Mouse (Mus musculus) forebrain, embryonic 16.5 days (tissue): ENCODE results near the gene Poldip3. TPM values are rescaled to one million over a fixed set of nuclear protein-coding genes. Genes with fewer than 3 reads are reported as not detected.

Experiments used
- ATAC-seq: fragments of 200-750 bp; cut with Nextera tagmentation; 2 replicates; pipeline ENCODE4 v1.8.0; 2017; ENCODE audit warnings: mild to moderate bottlenecking, moderate library complexity
- H3K27ac ChIP-seq: fragments of 300-500 bp; sonication (generic); 2 replicates; pipeline ENCODE4 v1.5.1; 2014; ENCODE audit warnings: low read length, control low read depth
- H3K27me3 ChIP-seq: fragments of 300-500 bp; sonication (generic); replicated peaks from 2 replicates; pipeline ENCODE4 v1.6.1; 2014; ENCODE audit warnings: low read length; ENCODE audit not compliant: control insufficient read depth, insufficient read depth
- H3K36me3 ChIP-seq: fragments of 300-500 bp; sonication (generic); 2 replicates; pipeline ENCODE4 v1.6.1; 2014; ENCODE audit not compliant: control insufficient read depth, insufficient read depth
- H3K4me1 ChIP-seq: fragments of 300-500 bp; sonication (generic); replicated peaks from 2 replicates; pipeline ENCODE4 v1.6.1; 2014; ENCODE audit warnings: low read length; ENCODE audit not compliant: control insufficient read depth, insufficient read depth
- H3K4me2 ChIP-seq: fragments of 300-500 bp; sonication (generic); 2 replicates; pipeline ENCODE4 v1.6.1; 2014; ENCODE audit warnings: mild to moderate bottlenecking, low read length, control low read depth
- H3K4me3 ChIP-seq: fragments of 300-500 bp; sonication (generic); replicated peaks from 2 replicates; pipeline ENCODE4 v1.5.1; 2014; ENCODE audit warnings: mild to moderate bottlenecking, low read length, control low read depth
- H3K9ac ChIP-seq: fragments of 300-500 bp; sonication (generic); replicated peaks from 2 replicates; pipeline ENCODE4 v1.6.1; 2014; ENCODE audit warnings: low read depth, low read length, control low read depth
- H3K9me3 ChIP-seq: fragments of 300-500 bp; sonication (generic); 2 replicates; pipeline ENCODE4 v1.6.1; 2016; ENCODE audit warnings: low read length; ENCODE audit not compliant: control insufficient read depth
- WGBS: fragments of 180-500 bp; shearing (Covaris S2); extraction: QIAGEN DNeasy Blood & Tissue Kit; methylation state at CpG from one replicate; pipeline ENCODE4 v1.1.7; 2014; 5-methylcytosine and 5-hydroxymethylcytosine counted together
- polyA plus RNA-seq: library from polyadenylated mRNA; unstranded; fragments of >200 nt; fragmentation: Nextera tagmentation; extraction: Ambion mirVana; gene quantifications from 2 replicates; pipeline ENCODE4 v1.2.1, GENCODE M21; 2015

Poldip3 gene
- polyA plus RNA-seq, 1 experiment from 2014 or later = 160 TPM

DNA sequence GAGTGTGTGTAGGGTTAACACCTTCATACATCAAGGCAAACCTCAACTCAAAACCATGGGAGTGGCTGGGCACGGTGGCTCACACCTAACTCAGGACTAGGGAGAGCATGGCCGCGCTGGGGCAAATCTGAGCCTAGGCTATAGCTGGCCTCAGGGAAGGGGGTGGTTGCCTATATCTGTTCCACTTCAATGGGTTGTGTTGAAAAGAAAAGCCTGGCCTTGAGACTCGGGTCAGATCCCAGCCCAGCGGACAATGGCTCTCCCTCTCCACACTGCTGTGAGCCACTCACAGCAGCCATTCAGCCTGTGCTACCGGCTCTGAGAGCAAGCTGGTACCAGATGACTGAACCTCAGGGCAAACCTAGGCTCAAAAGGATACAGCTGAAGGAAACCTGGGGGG, 34.1 kb downstream of the Poldip3 start:
- Histone ChIP-seq H3K4me2 (no peak overlapping the region), H3K36me3 (peaks cover 9% of the 10 kb centered on the region; the same call in 1 of the 2 replicates), H3K9me3 (no peaks in the 10 kb centered on the region), H3K27me3 (no peaks in the 10 kb centered on the region), H3K4me1 (peaks cover 19% of the 10 kb centered on the region), H3K27ac (no peak overlapping the region), H3K9ac (no peak overlapping the region), H3K4me3 (no peak overlapping the region)
- WGBS = 24% methylated on average over 6 of the region's 6 CpGs
- no peak for ATAC-seq

DNA sequence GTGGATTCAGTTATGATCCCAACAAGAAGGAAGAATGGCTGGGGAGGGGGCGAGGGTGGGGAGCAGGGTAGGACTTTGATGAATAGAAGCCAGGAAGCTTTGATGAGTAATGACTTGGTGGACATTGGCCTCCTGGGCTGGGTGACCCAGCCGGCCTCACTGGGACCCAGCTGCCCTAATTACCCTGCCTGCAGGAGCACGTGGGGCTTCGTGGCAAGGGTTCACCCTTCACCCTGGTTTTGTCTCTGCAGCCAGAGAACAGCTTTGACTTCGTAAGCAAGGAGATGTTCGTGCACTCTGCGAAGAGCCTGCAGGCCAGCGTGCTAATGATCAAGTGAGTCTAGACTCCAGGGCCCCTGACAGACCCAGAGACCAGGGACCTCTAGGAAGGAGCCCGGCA, 35.1 kb downstream of the Poldip3 start:
- no peaks in the 10 kb centered on the region for H3K9me3 ChIP-seq
- peaks cover 19% of the 10 kb centered on the region for H3K4me1 ChIP-seq
- no peak overlapping the region for H3K9ac ChIP-seq
- no peak overlapping the region for H3K4me2 ChIP-seq
- H3K36me3 ChIP-seq = peaks cover 5% of the 10 kb centered on the region; the same call in 1 of the 2 replicates
- no peak overlapping the region for H3K27ac ChIP-seq
- ATAC-seq = no peak
- H3K27me3 ChIP-seq = no peaks in the 10 kb centered on the region
- whole genome bisulfite sequencing = 80% methylated on average over 9 of the region's 9 CpGs
- H3K4me3 ChIP-seq = no peak overlapping the region

DNA sequence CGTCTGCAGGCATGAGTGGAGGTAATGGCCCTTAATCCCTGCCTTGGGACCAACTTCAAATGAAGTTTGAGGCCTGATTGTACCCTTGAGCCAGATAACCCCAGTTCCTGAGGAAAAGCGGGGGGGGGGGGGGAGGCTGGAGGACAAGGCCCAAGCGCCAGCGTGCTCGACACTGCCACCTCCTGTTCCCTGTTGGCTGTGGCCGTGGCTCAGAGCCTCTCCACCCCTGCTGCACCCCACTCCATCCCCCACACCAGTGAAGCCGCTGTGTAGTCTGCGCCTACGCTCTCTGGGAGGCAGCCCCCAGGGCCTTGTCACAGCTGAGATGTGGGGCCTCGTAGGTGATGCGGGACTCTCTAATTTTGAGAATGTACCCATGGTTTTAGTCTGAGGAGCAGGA, 36.3 kb downstream of the Poldip3 start:
- Histone ChIP-seq H3K4me3 (no peak overlapping the region), H3K27me3 (no peaks in the 10 kb centered on the region), H3K9me3 (no peaks in the 10 kb centered on the region), H3K4me2 (no peak overlapping the region), H3K27ac (no peak overlapping the region), H3K36me3 (peaks cover 5% of the 10 kb centered on the region; the same call in 1 of the 2 replicates), H3K4me1 (peaks cover 12% of the 10 kb centered on the region), H3K9ac (no peak overlapping the region)
- ATAC-seq = peak; percentile 62; the same call in 1 of the 2 replicates
- WGBS = 3% methylated on average over 9 of the region's 11 CpGs

DNA sequence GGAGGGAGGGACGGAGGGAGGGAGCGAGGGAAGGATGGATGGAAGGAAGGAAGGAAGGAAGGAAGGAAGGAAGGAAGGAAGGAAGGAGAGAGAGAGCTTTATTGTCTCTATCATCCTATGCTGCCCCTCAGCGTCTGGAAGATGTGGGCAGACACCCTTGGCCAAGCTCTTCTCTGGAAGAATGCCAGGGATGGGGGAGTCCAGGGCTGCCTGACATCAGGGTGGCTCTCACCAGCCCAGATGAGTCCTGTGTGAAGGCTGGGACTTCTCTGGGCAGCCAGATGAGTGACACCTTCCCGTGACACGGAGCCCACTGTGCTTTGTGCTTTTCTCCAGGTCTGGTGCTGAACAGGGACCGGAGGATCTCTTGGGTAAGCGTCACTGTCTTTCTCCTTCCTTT, 37.3 kb downstream of the Poldip3 start:
- H3K9me3 ChIP-seq = no peaks in the 10 kb centered on the region
- H3K27me3 ChIP-seq = no peaks in the 10 kb centered on the region
- no peak overlapping the region for H3K4me3 ChIP-seq
- H3K9ac ChIP-seq = no peak overlapping the region
- ATAC-seq = no peak
- peaks cover 12% of the 10 kb centered on the region for H3K4me1 ChIP-seq
- H3K27ac ChIP-seq = no peak overlapping the region
- 84% methylated on average over 7 of the region's 7 CpGs for WGBS
- H3K4me2 ChIP-seq = no peak overlapping the region
- 0 out of 2 replicates have a peak, but pooled peaks cover 3% of the 10 kb centered on the region for H3K36me3 ChIP-seq

DNA sequence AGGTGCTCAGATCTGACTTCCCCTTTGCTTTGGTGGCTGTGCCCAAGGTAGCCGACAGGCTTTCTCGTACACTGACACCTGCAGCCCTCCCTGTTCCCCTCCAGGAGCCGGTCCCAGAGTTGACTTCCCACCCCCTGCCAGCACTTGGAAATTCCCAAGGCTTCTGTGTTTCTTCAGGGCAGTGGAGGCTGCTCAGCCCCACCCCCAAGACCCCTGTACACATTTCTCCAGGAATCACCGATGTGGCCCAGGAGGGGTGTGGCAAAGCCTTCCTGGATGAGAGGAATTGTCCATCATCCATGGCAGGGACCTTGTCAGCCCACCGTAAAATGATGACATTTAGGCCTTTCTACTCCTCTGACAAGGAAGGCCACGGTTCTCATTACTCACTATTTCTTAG, 37.9 kb downstream of the Poldip3 start:
- no peak for ATAC-seq
- WGBS = 62% methylated on average over 6 of the region's 6 CpGs
- Histone ChIP-seq H3K4me1 (peaks cover 12% of the 10 kb centered on the region), H3K27me3 (no peaks in the 10 kb centered on the region), H3K36me3 (0 out of 2 replicates have a peak, but pooled peaks cover 3% of the 10 kb centered on the region), H3K9ac (no peak overlapping the region), H3K27ac (no peak overlapping the region), H3K4me3 (no peak overlapping the region), H3K4me2 (no peak overlapping the region), H3K9me3 (no peaks in the 10 kb centered on the region)

DNA sequence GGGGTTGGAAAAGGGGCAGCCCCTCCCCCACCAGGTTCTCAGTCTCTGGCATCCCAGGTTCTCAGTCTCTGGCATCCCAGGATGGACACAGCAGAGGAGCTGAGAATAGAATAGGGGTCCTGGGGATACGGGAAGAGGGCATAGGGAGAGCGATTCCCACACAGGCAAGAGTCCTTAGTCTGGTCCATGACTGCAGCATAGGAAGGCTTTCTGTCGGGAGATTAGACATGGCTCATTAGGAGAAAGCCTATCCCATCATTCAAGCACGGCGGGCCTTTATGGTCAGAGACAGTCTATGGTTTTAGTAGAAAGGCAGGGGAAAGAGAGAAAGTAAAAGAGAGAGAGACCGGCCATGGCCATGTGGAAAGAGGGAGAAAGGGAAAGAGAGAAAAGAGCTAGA, 41.4 kb downstream of the Poldip3 start:
- H3K36me3 ChIP-seq = no peaks in the 10 kb centered on the region
- H3K9me3 ChIP-seq = no peaks in the 10 kb centered on the region
- ATAC-seq = no peak
- H3K27me3 ChIP-seq = no peaks in the 10 kb centered on the region
- H3K4me3 ChIP-seq = no peak overlapping the region
- WGBS = 37% methylated on average over 6 of the region's 6 CpGs
- no peak overlapping the region for H3K27ac ChIP-seq
- H3K4me2 ChIP-seq = no peak overlapping the region
- H3K9ac ChIP-seq = no peak overlapping the region
- peaks cover 6% of the 10 kb centered on the region for H3K4me1 ChIP-seq

DNA sequence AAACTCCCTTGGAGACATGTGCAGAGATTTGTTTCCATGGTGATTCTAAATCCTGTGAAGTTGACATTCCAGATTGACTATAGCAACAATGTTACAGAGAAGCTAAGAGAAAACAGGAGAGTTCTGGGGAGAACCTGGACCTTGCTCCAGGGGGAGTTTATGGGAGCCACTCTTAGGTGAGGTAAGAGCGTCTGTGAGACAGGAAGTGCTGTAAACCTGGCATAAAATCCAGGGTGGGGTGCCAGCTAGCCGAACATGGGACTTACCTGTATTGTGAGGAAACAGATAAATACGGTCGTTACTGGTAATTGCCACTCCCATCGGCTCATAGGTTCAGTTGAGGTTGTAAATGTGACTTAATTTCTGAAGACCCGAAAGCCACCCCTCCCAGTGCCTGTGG, 42.8 kb downstream of the Poldip3 start:
- Histone ChIP-seq H3K9ac (no peak overlapping the region), H3K4me1 (peaks cover 4% of the 10 kb centered on the region; the same call in 1 of the 2 replicates), H3K27ac (no peak overlapping the region), H3K4me2 (no peak overlapping the region), H3K9me3 (no peaks in the 10 kb centered on the region), H3K27me3 (no peaks in the 10 kb centered on the region), H3K4me3 (no peak overlapping the region), H3K36me3 (no peaks in the 10 kb centered on the region)
- WGBS = 79% methylated on average over 6 of the region's 6 CpGs
- ATAC-seq = no peak

DNA sequence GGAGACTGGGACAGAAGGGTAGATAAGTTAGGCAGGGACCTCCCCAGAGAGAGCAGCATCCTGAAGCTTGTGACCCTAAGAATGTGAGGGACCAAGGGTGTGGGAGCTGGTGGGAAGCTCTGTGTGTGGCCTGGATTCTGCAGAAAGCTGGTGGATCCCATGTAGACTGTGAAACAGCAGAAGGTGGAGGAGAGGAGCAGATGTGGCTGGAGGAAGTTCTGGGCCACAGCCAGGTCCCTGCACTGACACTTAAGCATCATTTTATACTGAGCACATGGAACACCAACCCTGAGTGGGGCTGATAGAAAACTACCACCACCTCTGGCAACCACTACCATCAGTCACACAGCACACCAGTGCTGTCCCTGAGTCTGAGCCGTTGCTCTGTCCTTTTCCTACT, 46.1 kb downstream of the Poldip3 start:
- ATAC-seq = no peak
- H3K36me3 ChIP-seq = no peaks in the 10 kb centered on the region
- H3K4me2 ChIP-seq = no peak overlapping the region
- no peak overlapping the region for H3K27ac ChIP-seq
- WGBS = 37% methylated on average over 1 of the region's 1 CpGs
- H3K9ac ChIP-seq = no peak overlapping the region
- H3K4me1 ChIP-seq = peaks cover 12% of the 10 kb centered on the region
- H3K4me3 ChIP-seq = no peak overlapping the region
- H3K9me3 ChIP-seq = no peaks in the 10 kb centered on the region
- peaks cover 2% of the 10 kb centered on the region; the same call in 1 of the 2 replicates for H3K27me3 ChIP-seq

DNA sequence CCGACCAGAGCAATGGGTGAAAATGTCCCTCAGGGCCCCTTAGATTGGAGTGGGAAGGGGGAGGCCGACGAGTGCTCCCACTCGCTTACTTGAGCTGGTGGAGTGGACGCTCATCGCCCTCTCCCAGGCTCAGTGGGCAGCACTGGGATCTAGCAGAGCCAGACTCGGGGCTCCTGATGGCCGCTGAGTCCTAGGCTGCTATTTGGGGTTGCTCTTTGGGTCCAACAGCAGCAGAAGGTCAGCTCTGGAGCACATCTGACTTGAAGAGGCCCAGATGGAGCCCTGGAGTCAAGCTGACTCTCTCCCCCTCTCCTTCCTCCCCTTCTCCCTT, 48.9 kb downstream of the Poldip3 start:
- H3K27me3 ChIP-seq = peaks cover 5% of the 10 kb centered on the region; the same call in 1 of the 2 replicates
- peak overlapping the region; percentile 59 for H3K4me2 ChIP-seq
- H3K27ac ChIP-seq = no peak overlapping the region
- peak; percentile 36; the same call in 1 of the 2 replicates for ATAC-seq
- no peaks in the 10 kb centered on the region for H3K9me3 ChIP-seq
- peak overlapping the region; percentile 39 for H3K4me3 ChIP-seq
- whole genome bisulfite sequencing = 1% methylated on average over 8 of the region's 8 CpGs
- peaks cover 12% of the 10 kb centered on the region for H3K4me1 ChIP-seq
- no peaks in the 10 kb centered on the region for H3K36me3 ChIP-seq
- H3K9ac ChIP-seq = peak overlapping the region; percentile 51
